Mouse (Mus musculus) C2C12 (cell line): Measurements from ENCODE around the gene Tspan15.

Source experiments
- CTCF ChIP-seq: IDR thresholded peaks from one replicate; pipeline ENCODE4 v1.5.1; 2011; ENCODE audit not compliant: control insufficient read depth, insufficient read depth, insufficient read length
- MAX ChIP-seq: IDR thresholded peaks from one replicate; pipeline ENCODE4 v1.6.1; 2011; ENCODE audit warnings: mild to moderate bottlenecking, control low read depth

DNA sequence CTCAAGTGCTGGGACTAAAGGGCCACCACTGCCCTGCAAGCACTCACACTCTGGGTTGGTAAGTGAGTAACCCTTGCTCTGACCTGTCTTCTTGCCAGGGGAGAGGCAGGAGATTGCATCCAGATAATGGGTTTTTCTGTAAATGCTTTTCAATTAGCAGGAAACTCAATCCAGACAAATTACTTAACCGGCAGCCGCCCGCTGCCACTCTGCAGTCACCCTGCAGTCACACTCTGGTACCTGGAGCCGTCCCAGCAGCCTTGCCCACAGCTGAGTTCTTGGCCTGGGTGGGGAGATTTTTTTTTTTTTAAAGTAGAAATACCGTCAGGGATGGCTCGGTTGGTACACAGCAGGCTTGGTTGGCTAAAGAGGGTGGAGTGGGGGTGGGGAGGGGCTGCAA is 2.9 kb downstream of the Tspan15 start:
- TF ChIP-seq CTCF (no peak), MAX (no peak)
